ENCODE assay signal across 8 mouse cellular contexts in the genomic region with DNA sequence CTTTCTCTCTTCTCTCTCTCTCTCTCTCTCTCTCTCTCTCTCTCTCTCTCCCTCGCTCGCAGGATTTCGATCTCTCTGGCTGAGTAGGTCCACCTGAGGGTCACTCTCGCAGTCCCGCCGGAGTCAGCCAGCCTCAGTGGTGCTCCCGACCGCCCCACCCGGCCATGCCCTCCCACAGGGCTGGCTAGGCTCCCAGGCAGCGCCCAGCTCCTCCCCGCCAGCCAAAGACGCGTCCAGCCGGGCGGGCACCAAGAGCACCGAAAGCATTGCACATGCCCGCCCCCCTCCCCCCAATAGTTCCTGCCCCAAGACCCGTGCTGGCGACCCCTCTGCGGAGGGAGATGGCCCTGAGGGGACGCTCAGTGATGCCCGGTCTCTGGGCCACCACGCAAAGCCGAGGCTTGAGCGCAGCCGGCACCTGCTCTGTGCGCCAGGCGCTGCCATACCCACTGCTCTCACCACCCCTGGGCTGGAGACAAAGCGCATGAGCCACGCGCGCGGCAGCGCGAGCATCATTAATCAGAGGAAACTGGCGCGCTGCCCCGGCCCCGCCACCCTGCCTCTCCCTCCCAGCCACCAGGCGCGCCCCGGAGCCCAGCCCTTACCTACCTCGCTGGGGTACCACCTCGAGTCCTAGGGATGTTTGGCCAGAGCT. TPM values are rescaled to one million over a fixed set of nuclear protein-coding genes. Genes with fewer than 3 reads are reported as not detected.
DNase-seq lines count a peak whose midpoint lies in the region; ATAC-seq lines count a peak whose summit lies in the region.

No protein-coding gene starts in this region.

- peaks cover 9% of the 10 kb centered on the region; the same call in 1 of the 2 replicates for H3K4me1 ChIP-seq in embryonic facial prominence, embryonic 12.5 days
- H3K4me1 ChIP-seq in limb, embryonic 10.5 days, result peaks cover 18% of the 10 kb centered on the region

- H3K9ac ChIP-seq in embryonic facial prominence, embryonic 12.5 days, result peak overlapping the region; percentile 28; the same call in 1 of the 2 replicates

- peak overlapping the region; percentile 39 for H3K4me3 ChIP-seq in embryonic facial prominence, embryonic 12.5 days
- H3K4me3 ChIP-seq in limb, embryonic 10.5 days, result peak overlapping the region; percentile 61

- DNase-seq in heart, adult 18-20 months, result peak; percentile 12 to 17
- no peak for DNase-seq in heart, postnatal 25 days (ENCODE audit: low spot score)
- peak; percentile 10 for DNase-seq in adrenal gland, adult 8-10 months
- DNase-seq in heart, postnatal 10 days, result peak; percentile 24 to 30
- peak; percentile 61 for DNase-seq in limb, embryonic 10.5 days (ENCODE audit: low spot score)
- peak; percentile 60 for DNase-seq in neural tube, embryonic 10.5 days (ENCODE audit: extremely low spot score, low spot score)
- peak; percentile 77 for DNase-seq in thymus, postnatal 4 days

- H3K36me3 ChIP-seq in embryonic facial prominence, embryonic 12.5 days, result no peaks in the 10 kb centered on the region
- H3K36me3 ChIP-seq in limb, embryonic 10.5 days, result no peaks in the 10 kb centered on the region

- H3K4me2 ChIP-seq in embryonic facial prominence, embryonic 12.5 days (replicated peaks), result peak overlapping the region; percentile 86

- no peak overlapping the region for H3K27ac ChIP-seq in embryonic facial prominence, embryonic 12.5 days
- peak overlapping the region; percentile 34 for H3K27ac ChIP-seq in limb, embryonic 10.5 days

- ATAC-seq in embryonic facial prominence, embryonic 12.5 days (ENCODE audit: insufficient number of reproducible peaks, insufficient read depth, low FRiP score, low TSS enrichment), result peak; percentile 79

- WGBS in embryonic facial prominence, embryonic 12.5 days, result under 1% methylated on average over 44 of the region's 44 CpGs
- WGBS in limb, embryonic 10.5 days, result under 1% methylated on average over 41 of the region's 44 CpGs

- H3K27me3 ChIP-seq in embryonic facial prominence, embryonic 12.5 days, result peaks cover 54% of the 10 kb centered on the region
- peaks cover 70% of the 10 kb centered on the region for H3K27me3 ChIP-seq in limb, embryonic 10.5 days (ENCODE audit: low read depth, poor library complexity, severe bottlenecking)

- no peaks in the 10 kb centered on the region for H3K9me3 ChIP-seq in embryonic facial prominence, embryonic 12.5 days
- H3K9me3 ChIP-seq in limb, embryonic 10.5 days (replicated peaks), result no peaks in the 10 kb centered on the region

- intact Hi-C loops in heart, postnatal 25 days (cut with DNase I), result no loop called here
- intact Hi-C loops in heart, postnatal 10 days (cut with DNase I), result no loop called here

RNA-seq across cellular contexts. Expression of gene Arpp21, which starts 0.6 kb away (rescaled TPM):
- total RNA-seq in heart, adult 18-20 months (2021), result 1 to 10 TPM; 1.4 TPM
- total RNA-seq in heart, postnatal 25 days (2021), result 1 to 10 TPM; 1.6 to 2.1 TPM
- 1 to 10 TPM in 1 of 4 experiments, under 1 TPM in 3; 0.20 to 1.0 (median 0.58) TPM for total RNA-seq in adrenal gland, adult 8-10 months (2022)
- 9.8 and 10.3 TPM in 2 replicates for polyA plus RNA-seq in embryonic facial prominence, embryonic 12.5 days (2016; fragmentation: Nextera tagmentation; extraction: Ambion mirVana)
- 1 to 10 TPM; 1.8 to 2.8 TPM for total RNA-seq in heart, postnatal 10 days (2021)
- 0.48 and 1.2 TPM in 2 replicates for polyA plus RNA-seq in limb, embryonic 10.5 days (2016; fragmentation: Nextera tagmentation; extraction: Ambion mirVana)
